Mouse (Mus musculus): ENCODE data around the gene Sms.

Gene Sms

GRCm38 (mm10) chrX:157454430-157454829, 37.7 kb downstream of the Sms start:
- DNase-seq (ENCODE audit: low read depth in 2 of 2, low spot score in 2 of 2): peak; percentile 2 to 45

DNA sequence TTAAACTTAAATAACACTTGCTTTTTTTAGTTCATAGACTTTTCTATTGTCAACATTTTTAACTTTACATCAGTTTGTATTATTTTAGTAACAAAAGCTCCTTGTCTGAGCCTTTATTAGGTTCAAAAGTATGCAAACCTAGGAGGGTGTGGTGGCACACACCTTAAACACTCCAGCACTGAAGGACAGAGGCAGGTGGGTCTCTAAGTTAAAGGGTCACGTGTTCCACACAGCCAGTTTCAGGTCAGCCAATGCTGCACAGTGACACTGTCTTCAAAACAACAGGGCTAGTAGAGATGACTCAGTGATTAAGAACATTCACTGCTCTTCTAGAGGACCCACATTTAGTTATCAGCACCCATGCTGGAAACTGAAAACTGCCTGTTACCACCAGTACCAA, 43.1 kb downstream of the Sms start:
- no peak for DNase-seq (ENCODE audit: low read depth in 2 of 2, low spot score in 2 of 2)

- no peak for DNase-seq (ENCODE audit: low read depth in 2 of 2, low spot score in 2 of 2)
These were observed 44.7 kb downstream of the Sms start for GRCm38 (mm10) chrX:157447431-157447830.

DNA sequence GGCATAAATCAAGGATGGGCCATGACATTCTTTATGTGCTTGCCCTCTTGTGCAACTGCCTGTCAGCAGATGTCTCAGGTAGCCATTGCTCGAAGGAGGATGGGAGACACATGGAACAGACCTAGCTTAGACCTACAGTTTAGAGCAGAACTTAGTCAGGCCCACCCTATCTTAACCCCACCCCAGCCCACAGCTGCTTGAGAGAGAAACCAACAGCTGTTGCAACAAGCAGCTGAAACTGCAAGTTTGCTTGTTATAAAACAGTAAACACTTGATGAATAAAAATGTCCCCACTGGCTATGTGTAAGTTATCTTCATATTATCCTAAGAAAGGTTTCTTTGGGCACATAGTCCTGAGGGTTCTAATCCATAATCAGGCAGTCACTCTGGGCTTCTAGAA, 57.3 kb downstream of the Sms start:
- DNase-seq (ENCODE audit: low read depth in 2 of 2, low spot score in 2 of 2): no peak

DNA sequence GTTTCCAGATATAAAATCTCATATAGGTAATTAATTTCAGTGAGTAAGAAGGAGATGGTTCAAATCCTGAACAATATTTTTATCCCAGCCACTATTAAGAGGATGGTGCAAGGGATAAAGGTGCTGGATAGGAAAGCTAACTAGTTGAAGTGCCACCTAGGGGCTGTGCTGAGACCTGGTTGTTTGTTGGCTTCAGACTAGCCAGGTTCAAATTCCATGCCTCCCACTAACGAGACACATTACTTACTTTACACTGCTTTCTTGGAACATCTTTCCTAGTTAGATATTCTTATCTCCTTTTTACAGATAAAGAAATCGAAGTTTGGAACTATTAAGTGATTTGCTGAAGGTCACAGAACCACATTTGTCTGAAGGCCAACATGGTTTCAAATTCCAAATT, 72.6 kb downstream of the Sms start:
- no peak for DNase-seq (ENCODE audit: low read depth in 2 of 2, low spot score in 2 of 2)

DNA sequence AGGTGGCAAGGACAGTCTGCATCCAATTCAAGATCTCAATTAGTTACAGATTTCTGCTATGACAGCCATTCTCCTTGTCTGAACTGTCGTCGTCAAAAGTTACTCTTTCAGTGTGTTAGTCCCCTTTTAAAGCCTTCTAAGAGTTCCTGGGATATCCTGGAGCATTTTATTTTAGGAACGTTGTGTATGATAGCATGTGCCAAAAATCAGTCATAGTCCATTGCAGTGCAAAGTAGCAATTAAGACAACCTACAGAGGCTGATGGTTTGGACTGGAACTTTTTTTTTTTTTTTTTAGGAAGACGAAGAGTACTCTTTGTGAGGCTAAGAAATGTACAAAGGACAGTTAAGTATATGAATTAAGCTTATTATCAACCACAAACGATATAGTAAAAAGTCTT, 76.9 kb downstream of the Sms start, which contains the start of gene Phex:
Phex (minus strand) TSS at position 101 of the 400 bp plus-strand sequence.
- no peak for DNase-seq (ENCODE audit: low read depth in 2 of 2, low spot score in 2 of 2)

DNA sequence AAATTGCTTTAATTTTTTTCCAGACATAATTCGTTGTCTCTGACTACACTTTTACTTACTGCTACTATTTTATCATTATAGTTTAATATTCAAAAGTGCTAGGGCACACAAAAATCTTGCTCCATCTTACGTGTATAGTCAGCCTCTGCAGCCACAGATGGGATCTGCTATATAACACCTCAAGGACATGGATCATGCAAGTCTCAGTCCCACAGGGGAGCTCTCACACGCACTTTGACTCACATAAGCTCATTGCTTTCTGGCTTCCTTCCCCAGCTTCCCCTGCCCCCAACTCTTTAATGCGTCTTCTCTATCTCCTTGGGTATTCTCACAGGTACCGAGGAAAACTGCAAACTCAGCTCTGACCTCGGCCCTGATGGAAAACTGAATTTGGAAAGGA, 87.2 kb downstream of the Sms start:
- DNase-seq (ENCODE audit: low read depth in 2 of 2, low spot score in 2 of 2): no peak

Data from CD8-positive naive resting alpha-beta T cell, adult 2 months (primary cell).